Mouse (Mus musculus): ENCODE results near the gene Ttll11. TPM values are rescaled to one million over a fixed set of nuclear protein-coding genes. Genes with fewer than 3 reads are reported as not detected.

The Ttll11 gene
- polyA plus RNA-seq, 1 experiment = 4.1 TPM

DNA sequence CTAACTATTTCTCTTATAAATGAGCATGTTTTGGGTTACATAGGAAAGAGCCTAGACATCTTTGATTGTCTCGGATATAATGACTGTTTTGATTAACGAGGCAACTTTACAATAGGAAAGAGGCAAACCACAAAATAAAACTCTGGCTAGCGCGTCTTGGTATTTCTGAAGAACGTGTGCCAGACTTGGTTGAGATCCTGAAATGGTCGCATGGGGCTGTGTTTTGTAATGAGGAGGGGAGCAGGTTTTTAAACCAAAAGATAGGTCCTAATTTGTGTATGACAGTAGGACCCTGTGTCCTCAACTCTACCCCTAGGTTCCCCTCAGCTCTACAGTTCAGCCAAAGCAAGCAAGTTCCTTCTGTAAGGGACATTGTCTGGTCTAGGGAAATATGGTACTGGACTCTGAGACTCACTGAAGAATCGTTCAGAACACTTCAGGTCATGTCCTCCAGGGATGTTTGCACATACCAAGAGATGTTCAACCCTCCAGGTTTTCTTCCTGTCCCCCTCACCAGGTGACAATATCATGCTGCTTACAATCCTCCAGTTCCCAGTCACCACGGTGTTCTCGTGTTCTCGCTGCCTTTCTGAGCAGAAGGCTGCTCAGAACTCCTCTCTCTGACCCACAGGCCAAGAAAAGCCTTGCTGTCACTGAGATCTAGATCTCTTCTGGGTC is 147.7 kb downstream of the Ttll11 start:
- TF ChIP-seq POLR2A (IDR thresholded peaks at IDR 0.05; ENCODE audit: borderline replicate concordance, control insufficient read depth, low read depth, low read length) = no peak
- TF ChIP-seq CTCF (IDR thresholded peaks at IDR 0.05; ENCODE audit: control insufficient read depth, insufficient read depth, low read length) = no peak
- no peak overlapping the region for H3K4me3 ChIP-seq (replicated peaks; ENCODE audit: control insufficient read depth, low read depth, low read length)
- H3K4me1 ChIP-seq (ENCODE audit: control insufficient read depth, insufficient read depth, low read length) = peaks cover 6% of the 10 kb centered on the region
- 21% methylated on average over 10 of the region's 10 CpGs for WGBS
- H3K27ac ChIP-seq (ENCODE audit: control insufficient read depth, insufficient read depth, low read depth, low read length, poor library complexity) = no peak overlapping the region

DNA sequence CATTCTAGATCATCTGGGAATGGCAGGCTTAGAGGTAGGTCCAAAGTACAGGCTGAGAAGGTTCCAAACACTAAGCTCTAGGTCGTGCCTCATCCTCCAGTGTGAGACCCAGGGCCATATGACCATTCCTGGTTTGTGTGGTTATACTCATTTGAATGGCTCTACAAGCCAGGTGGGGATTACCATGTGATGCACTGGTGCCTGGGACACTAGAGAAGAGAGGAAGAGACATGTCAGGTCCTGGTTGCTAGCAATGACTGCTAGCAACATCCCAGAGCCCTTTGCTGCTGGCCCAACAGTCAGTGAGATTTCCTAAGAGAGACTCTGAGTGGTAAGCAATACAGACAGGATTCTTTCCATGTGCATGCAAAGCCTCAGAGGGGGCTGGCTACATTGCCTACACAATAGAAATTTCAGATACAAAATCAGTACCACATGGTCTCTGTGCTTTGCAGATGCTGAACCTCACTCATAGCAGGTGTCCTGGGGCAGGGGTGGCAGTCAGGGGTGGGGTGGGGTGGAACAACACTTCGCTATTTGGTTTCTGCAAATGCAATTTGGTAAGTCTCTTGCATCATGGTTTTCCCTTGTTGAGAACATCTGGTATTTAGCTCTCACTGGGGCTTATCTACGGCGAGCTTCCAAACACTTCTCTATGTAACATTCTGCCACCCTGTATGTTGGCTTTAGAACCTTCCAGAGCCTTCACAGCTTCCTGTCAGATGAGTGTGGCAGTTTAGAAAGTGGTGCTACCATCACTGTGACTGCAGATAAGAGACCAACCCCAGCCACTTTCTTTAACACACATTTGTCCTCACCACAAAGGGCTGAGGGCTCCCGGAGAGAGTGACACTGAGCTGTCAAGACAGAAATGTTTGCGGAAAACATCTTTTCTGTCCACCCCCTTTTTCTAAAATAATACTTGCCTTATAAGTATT is 148.5 kb downstream of the Ttll11 start:
- Histone ChIP-seq H3K4me1 (ENCODE audit: control insufficient read depth, insufficient read depth, low read length) (peaks cover 6% of the 10 kb centered on the region), H3K4me3 (replicated peaks; ENCODE audit: control insufficient read depth, low read depth, low read length) (no peak overlapping the region), H3K27ac (ENCODE audit: control insufficient read depth, insufficient read depth, low read depth, low read length, poor library complexity) (peak overlapping the region; percentile 6; the same call in 1 of the 2 replicates)
- WGBS = 14% methylated on average over 6 of the region's 6 CpGs
- no peak for TF ChIP-seq CTCF (IDR thresholded peaks at IDR 0.05; ENCODE audit: control insufficient read depth, insufficient read depth, low read length)
- TF ChIP-seq POLR2A (IDR thresholded peaks at IDR 0.05; ENCODE audit: borderline replicate concordance, control insufficient read depth, low read depth, low read length) = no peak

DNA sequence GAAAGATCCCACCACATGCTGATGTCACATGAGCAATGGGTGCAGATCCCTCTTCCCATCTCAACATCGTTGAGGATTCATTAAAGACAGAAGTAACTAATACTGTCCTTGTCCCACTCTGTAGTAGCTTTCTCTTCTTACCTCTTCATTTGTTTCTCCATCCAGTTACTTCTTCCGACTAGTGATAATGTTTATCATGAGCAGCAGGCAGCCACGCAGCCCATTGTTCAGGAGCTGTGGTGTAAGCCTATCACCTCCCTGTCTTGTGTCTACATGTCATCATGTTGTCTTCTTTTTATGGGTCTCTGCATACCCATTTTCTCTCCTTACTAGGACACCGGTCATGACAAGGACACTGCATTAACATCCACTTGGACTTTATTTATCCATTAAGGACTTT is 150.6 kb downstream of the Ttll11 start:
- TF ChIP-seq CTCF (IDR thresholded peaks at IDR 0.05; ENCODE audit: control insufficient read depth, insufficient read depth, low read length) = no peak
- TF ChIP-seq POLR2A (IDR thresholded peaks at IDR 0.05; ENCODE audit: borderline replicate concordance, control insufficient read depth, low read depth, low read length) = no peak
- 72% methylated on average over 4 of the region's 4 CpGs for WGBS
- Histone ChIP-seq H3K4me1 (ENCODE audit: control insufficient read depth, insufficient read depth, low read length) (peaks cover 6% of the 10 kb centered on the region), H3K4me3 (replicated peaks; ENCODE audit: control insufficient read depth, low read depth, low read length) (no peak overlapping the region), H3K27ac (ENCODE audit: control insufficient read depth, insufficient read depth, low read depth, low read length, poor library complexity) (no peak overlapping the region)

DNA sequence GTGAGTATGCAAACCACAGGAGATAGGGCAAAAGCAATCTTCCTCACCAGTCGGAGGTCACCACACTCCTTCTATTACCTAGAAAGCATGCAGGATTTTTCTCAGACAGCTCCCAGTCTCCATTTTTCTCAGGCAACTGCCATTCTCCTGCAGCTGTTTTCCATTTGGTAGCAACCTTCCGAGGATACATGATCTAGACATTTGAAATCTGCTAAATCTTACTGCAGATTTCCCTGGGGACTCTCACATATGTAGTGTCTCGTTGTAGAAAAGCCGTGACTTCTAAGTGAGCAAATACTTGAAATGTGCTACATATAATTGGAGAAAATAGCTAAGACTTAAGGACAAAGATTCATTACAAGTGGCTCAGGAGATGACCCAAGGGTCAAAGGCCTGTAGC is 151.8 kb downstream of the Ttll11 start:
- WGBS = 83% methylated on average over 4 of the region's 4 CpGs
- peaks cover 6% of the 10 kb centered on the region for H3K4me1 ChIP-seq (ENCODE audit: control insufficient read depth, insufficient read depth, low read length)
- no peak overlapping the region for H3K27ac ChIP-seq (ENCODE audit: control insufficient read depth, insufficient read depth, low read depth, low read length, poor library complexity)
- no peak overlapping the region for H3K4me3 ChIP-seq (replicated peaks; ENCODE audit: control insufficient read depth, low read depth, low read length)
- no peak for TF ChIP-seq POLR2A (IDR thresholded peaks at IDR 0.05; ENCODE audit: borderline replicate concordance, control insufficient read depth, low read depth, low read length)
- TF ChIP-seq CTCF (IDR thresholded peaks at IDR 0.05; ENCODE audit: control insufficient read depth, insufficient read depth, low read length) = no peak

DNA sequence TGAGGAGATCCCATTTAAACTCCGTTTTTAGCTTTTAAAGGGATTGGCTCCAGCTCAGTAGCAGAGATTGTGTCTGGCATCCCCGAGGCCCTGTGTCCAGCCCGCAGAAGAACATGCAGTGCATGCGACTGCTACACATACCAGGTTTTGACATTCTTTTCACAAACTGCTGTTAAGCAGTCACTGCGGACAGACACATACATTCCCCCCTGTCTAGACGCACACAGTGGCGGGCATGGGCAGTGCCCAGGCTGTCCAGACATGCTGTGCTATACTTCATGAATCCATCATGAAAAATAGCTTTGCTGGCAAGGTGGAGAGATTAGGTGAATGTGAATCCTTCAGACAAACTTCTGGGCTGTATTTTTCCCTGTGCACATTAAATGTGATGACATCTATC is 154.6 kb downstream of the Ttll11 start:
- Histone ChIP-seq H3K4me3 (replicated peaks; ENCODE audit: control insufficient read depth, low read depth, low read length) (no peak overlapping the region), H3K4me1 (ENCODE audit: control insufficient read depth, insufficient read depth, low read length) (no peaks in the 10 kb centered on the region), H3K27ac (ENCODE audit: control insufficient read depth, insufficient read depth, low read depth, low read length, poor library complexity) (no peak overlapping the region)
- TF ChIP-seq POLR2A (IDR thresholded peaks at IDR 0.05; ENCODE audit: borderline replicate concordance, control insufficient read depth, low read depth, low read length) (no peak), CTCF (IDR thresholded peaks at IDR 0.05; ENCODE audit: control insufficient read depth, insufficient read depth, low read length) (no peak)
- WGBS = 88% methylated on average over 7 of the region's 7 CpGs

DNA sequence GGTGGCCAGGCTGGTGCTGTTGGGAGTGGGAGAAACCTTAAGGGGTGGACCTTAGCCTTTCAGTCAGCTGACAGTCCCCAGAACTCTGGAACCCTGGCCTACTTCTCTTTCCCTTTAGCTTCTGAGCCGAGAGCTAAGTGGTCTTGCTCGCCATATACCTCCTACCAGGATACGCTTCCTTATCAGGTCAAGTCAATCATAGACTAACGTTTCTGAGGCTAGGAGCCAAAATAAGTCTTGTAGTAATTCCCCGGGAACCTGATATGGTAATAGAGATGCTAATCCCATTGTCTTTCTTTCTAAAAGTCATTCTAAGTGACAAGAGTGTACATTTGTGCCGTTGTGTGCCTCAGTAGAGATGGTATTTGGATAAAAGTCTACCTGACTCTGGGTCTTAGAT is 156.1 kb downstream of the Ttll11 start:
- H3K4me1 ChIP-seq (ENCODE audit: control insufficient read depth, insufficient read depth, low read length) = peaks cover 2% of the 10 kb centered on the region; the same call in 1 of the 2 replicates
- WGBS = 69% methylated on average over 6 of the region's 6 CpGs
- no peak overlapping the region for H3K27ac ChIP-seq (ENCODE audit: control insufficient read depth, insufficient read depth, low read depth, low read length, poor library complexity)
- H3K4me3 ChIP-seq (replicated peaks; ENCODE audit: control insufficient read depth, low read depth, low read length) = no peak overlapping the region
- TF ChIP-seq CTCF (IDR thresholded peaks at IDR 0.05; ENCODE audit: control insufficient read depth, insufficient read depth, low read length) (no peak), POLR2A (IDR thresholded peaks at IDR 0.05; ENCODE audit: borderline replicate concordance, control insufficient read depth, low read depth, low read length) (no peak)

DNA sequence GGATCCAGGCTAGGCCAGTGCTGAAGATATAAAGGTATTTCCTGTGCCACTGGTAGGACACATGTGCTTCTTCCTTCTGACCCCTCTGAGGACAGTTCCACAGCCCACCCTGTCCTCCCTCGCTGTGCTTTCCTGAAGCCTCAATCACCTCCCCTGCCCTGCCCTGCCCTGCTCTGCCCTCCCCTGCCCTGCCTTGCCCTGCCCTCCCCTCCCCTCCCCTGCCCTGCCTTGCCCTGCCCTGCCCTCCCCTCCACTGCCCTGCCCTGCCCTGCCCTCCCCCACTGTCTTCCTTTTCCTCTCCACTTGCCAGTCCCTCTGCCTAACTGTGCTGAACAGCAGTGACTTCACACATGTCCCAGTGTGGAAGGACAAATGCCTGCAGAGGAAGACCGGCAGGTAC is 160.8 kb downstream of the Ttll11 start:
- 49% methylated on average over 2 of the region's 2 CpGs for WGBS
- Histone ChIP-seq H3K27ac (ENCODE audit: control insufficient read depth, insufficient read depth, low read depth, low read length, poor library complexity) (no peak overlapping the region), H3K4me3 (replicated peaks; ENCODE audit: control insufficient read depth, low read depth, low read length) (no peak overlapping the region), H3K4me1 (ENCODE audit: control insufficient read depth, insufficient read depth, low read length) (peaks cover 2% of the 10 kb centered on the region; the same call in 1 of the 2 replicates)
- TF ChIP-seq POLR2A (IDR thresholded peaks at IDR 0.05; ENCODE audit: borderline replicate concordance, control insufficient read depth, low read depth, low read length) = no peak
- no peak for TF ChIP-seq CTCF (IDR thresholded peaks at IDR 0.05; ENCODE audit: control insufficient read depth, insufficient read depth, low read length)

DNA sequence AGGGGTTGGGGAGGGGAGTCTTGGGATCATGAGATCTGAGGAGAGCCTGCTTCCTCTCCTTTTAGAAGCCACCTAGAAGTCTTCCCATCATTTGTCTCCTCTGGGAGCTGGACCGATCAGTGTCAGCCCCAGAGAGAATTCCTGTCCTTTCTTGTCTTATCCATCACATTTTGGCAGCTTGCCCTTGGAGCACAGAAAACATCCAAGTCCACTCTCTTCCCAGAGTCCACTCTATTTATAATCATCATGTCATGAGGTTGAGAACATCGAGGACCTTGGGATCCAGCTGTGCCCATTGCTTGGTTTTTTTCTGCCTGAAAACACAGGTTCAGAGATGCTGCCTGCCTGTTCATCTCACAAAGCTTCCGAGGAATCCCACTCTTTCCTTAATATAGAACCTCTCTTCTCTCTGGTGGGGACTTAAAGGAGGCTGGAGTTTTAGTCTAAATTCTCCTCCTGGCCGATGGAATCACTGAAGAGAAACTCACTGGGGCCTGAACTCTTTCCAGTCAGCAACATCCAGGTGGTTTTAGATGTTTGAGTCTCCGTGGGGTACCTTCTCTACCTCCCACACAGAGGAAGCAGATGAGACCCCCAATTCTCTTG is 163.6 kb downstream of the Ttll11 start:
- H3K4me1 ChIP-seq (ENCODE audit: control insufficient read depth, insufficient read depth, low read length) = peaks cover 2% of the 10 kb centered on the region; the same call in 1 of the 2 replicates
- H3K27ac ChIP-seq (ENCODE audit: control insufficient read depth, insufficient read depth, low read depth, low read length, poor library complexity) = no peak overlapping the region
- H3K4me3 ChIP-seq (replicated peaks; ENCODE audit: control insufficient read depth, low read depth, low read length) = no peak overlapping the region
- WGBS = 81% methylated on average over 5 of the region's 5 CpGs
- no peak for TF ChIP-seq CTCF (IDR thresholded peaks at IDR 0.05; ENCODE audit: control insufficient read depth, insufficient read depth, low read length)

All from bone marrow, adult 2 months (tissue).